ENCODE assay signal across 8 mouse cellular contexts in the genomic region with DNA sequence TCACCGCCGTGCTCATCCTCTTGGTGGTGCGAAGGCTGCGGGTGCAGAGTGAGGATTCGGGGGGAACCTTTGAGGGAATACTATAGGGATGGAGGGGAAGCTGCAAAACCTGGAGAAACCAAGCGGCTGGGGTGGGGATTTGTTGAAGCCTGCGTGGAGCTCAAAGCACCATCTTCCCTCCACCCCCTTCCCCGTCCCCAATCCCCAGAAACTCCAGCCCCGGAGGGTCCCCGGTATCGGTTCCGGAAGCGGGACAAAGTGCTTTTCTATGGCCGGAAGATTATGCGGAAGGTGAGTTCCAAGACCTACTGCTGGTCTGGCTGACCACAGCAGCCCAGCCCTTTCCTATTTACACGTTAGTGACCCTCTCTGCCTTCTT. TPM values are rescaled to one million over a fixed set of nuclear protein-coding genes. Genes with fewer than 3 reads are reported as not detected.
DNase-seq lines count a peak whose midpoint lies in the region; ATAC-seq and TF ChIP-seq lines count a peak whose summit lies in the region.

No protein-coding gene starts in this region.

- H3K36me3 ChIP-seq in ES-E14 (ENCODE audit: control insufficient read depth, insufficient read depth, low read length, poor library complexity, severe bottlenecking): peaks cover 24% of the 10 kb centered on the region
- peaks cover 34% of the 10 kb centered on the region for H3K36me3 ChIP-seq in heart, embryonic 14.5 days (ENCODE audit: control insufficient read depth, insufficient read depth, low read length)
- peaks cover 2% of the 10 kb centered on the region; the same call in 1 of the 2 replicates for H3K36me3 ChIP-seq in limb, embryonic 11.5 days (ENCODE audit: control insufficient read depth, insufficient read depth, low read length)
- H3K36me3 ChIP-seq in midbrain, embryonic 13.5 days: peaks cover 30% of the 10 kb centered on the region

- no peak for ATAC-seq in heart, embryonic 14.5 days (ENCODE audit: insufficient number of reproducible peaks, insufficient read depth, low FRiP score, low read depth)
- ATAC-seq in limb, embryonic 11.5 days (ENCODE audit: insufficient number of reproducible peaks, low FRiP score, low TSS enrichment, low read depth): no peak; the same call in 1 of the 2 replicates
- no peak for ATAC-seq in midbrain, embryonic 13.5 days

- peak overlapping the region; percentile 81 for H3K9ac ChIP-seq in ES-E14 (ENCODE audit: insufficient read depth, low read depth, low read length, poor library complexity, severe bottlenecking)
- H3K9ac ChIP-seq in heart, embryonic 14.5 days (ENCODE audit: low read length): peak overlapping the region; percentile 75
- peak overlapping the region; percentile 9; the same call in 1 of the 2 replicates for H3K9ac ChIP-seq in limb, embryonic 11.5 days (ENCODE audit: low read length)
- H3K9ac ChIP-seq in midbrain, embryonic 13.5 days (replicated peaks): peak overlapping the region; percentile 68

- DNase-seq in adrenal gland, postnatal 10 days: peak; percentile 38
- no peak for DNase-seq in adrenal gland, postnatal 36 days
- no peak for DNase-seq in ES-E14 (ENCODE audit: low read depth, low spot score)
- DNase-seq in limb, embryonic 11.5 days (ENCODE audit: low spot score): no peak
- no peak for DNase-seq in spleen, adult 12 weeks (ENCODE audit: low spot score)
- DNase-seq in urinary bladder, postnatal 4 days (ENCODE audit: low spot score in 2 of 2): no peak

- H3K4me1 ChIP-seq in ES-E14 (ENCODE audit: control insufficient read depth in 2 of 2, insufficient read depth in 2 of 2, low read length in 2 of 2, poor library complexity in 1 of 2): peaks cover 0 to 7% of the 10 kb centered on the region in 2 experiments; a peak in 2 of 4 replicates
- peaks cover 0 to 4% of the 10 kb centered on the region in 2 experiments; a peak in 2 of 4 replicates for H3K4me1 ChIP-seq in heart, embryonic 14.5 days (ENCODE audit: control insufficient read depth in 2 of 2, insufficient read depth in 2 of 2, low read length in 2 of 2)
- peaks cover 6% of the 10 kb centered on the region for H3K4me1 ChIP-seq in limb, embryonic 11.5 days (ENCODE audit: control insufficient read depth, insufficient read depth, low read length)
- peaks cover 13% of the 10 kb centered on the region for H3K4me1 ChIP-seq in midbrain, embryonic 13.5 days (replicated peaks)

- peak overlapping the region; percentile 99 for H3K4me2 ChIP-seq in heart, embryonic 14.5 days (ENCODE audit: low read length)
- peak overlapping the region; percentile 86 for H3K4me2 ChIP-seq in limb, embryonic 11.5 days (ENCODE audit: low read depth, severe bottlenecking)
- H3K4me2 ChIP-seq in midbrain, embryonic 13.5 days (replicated peaks): peak overlapping the region; percentile 95

- H3K4me3 ChIP-seq in ES-E14 (ENCODE audit: insufficient read depth in 1 of 2, low read depth in 1 of 2, low read length in 2 of 2, poor library complexity in 1 of 2, severe bottlenecking in 1 of 2): peak overlapping the region; percentile 71 to 91
- H3K4me3 ChIP-seq in heart, embryonic 14.5 days (ENCODE audit: control insufficient read depth in 1 of 2, insufficient read depth in 1 of 2, low read depth in 1 of 2, low read length in 2 of 2): peak overlapping the region; percentile 63 to 68
- peak overlapping the region; percentile 39 for H3K4me3 ChIP-seq in limb, embryonic 11.5 days (ENCODE audit: low read depth, low read length)
- H3K4me3 ChIP-seq in midbrain, embryonic 13.5 days (replicated peaks): peak overlapping the region; percentile 60

- H3K27me3 ChIP-seq in heart, embryonic 14.5 days (ENCODE audit: control insufficient read depth, insufficient read depth, low read length): no peaks in the 10 kb centered on the region
- no peaks in the 10 kb centered on the region for H3K27me3 ChIP-seq in limb, embryonic 11.5 days (ENCODE audit: control insufficient read depth, insufficient read depth, low read length)
- no peaks in the 10 kb centered on the region for H3K27me3 ChIP-seq in midbrain, embryonic 13.5 days

- H3K9me3 ChIP-seq in ES-E14 (ENCODE audit: control insufficient read depth, insufficient read depth, low read depth, low read length): no peaks in the 10 kb centered on the region
- no peaks in the 10 kb centered on the region for H3K9me3 ChIP-seq in heart, embryonic 14.5 days (ENCODE audit: control insufficient read depth, low read length)
- H3K9me3 ChIP-seq in limb, embryonic 11.5 days (ENCODE audit: control insufficient read depth, low read length): peaks cover 3% of the 10 kb centered on the region; the same call in 1 of the 2 replicates
- H3K9me3 ChIP-seq in midbrain, embryonic 13.5 days: no peaks in the 10 kb centered on the region

- WGBS in heart, embryonic 14.5 days: 8% methylated on average over 16 of the region's 16 CpGs
- WGBS in limb, embryonic 11.5 days: 12% methylated on average over 16 of the region's 16 CpGs
- WGBS in midbrain, embryonic 13.5 days: 12% methylated on average over 16 of the region's 16 CpGs

- in situ Hi-C loops in ES-E14 (cut with MboI; ENCODE audit: low sequenced_read_pairs in 2 of 2, unreplicated experiment in 2 of 2): no loop called here

- H3K27ac ChIP-seq in ES-E14 (ENCODE audit: insufficient read depth, low read depth, low read length, poor library complexity, severe bottlenecking): no peak overlapping the region
- peak overlapping the region; percentile 20 to 40; a peak in 2 of 4 replicates for H3K27ac ChIP-seq in heart, embryonic 14.5 days (replicated peaks in 1 of 2; ENCODE audit: control insufficient read depth in 1 of 2, insufficient read depth in 1 of 2, low read depth in 2 of 2, low read length in 2 of 2)
- H3K27ac ChIP-seq in limb, embryonic 11.5 days (replicated peaks; ENCODE audit: low read depth, low read length): no peak overlapping the region
- H3K27ac ChIP-seq in midbrain, embryonic 13.5 days: no peak overlapping the region

TF ChIP-seq in ES-E14, 5 proteins besides CTCF, POLR2A, EP300 and RAD21:
- no peak for TF ChIP-seq HCFC1 (IDR thresholded peaks at IDR 0.05; ENCODE audit: borderline replicate concordance, insufficient read depth, low read length)
- no peak for TF ChIP-seq CHD2 (IDR thresholded peaks at IDR 0.05; ENCODE audit: low read depth, low read length)
- TF ChIP-seq ZNF384 (IDR thresholded peaks at IDR 0.05; ENCODE audit: low read depth, low read length): no peak
- no peak for TF ChIP-seq MAFK (IDR thresholded peaks at IDR 0.05; ENCODE audit: insufficient read depth, low read depth, low read length)
- TF ChIP-seq ZC3H11A (IDR thresholded peaks at IDR 0.05; ENCODE audit: borderline replicate concordance, low read depth, low read length): no peak

RNA-seq across cellular contexts. Expression of a gene that starts 1.9 kb away (rescaled TPM):
- total RNA-seq in adrenal gland, postnatal 10 days (2021): 10 to 100 TPM; 24.2 to 39.3 TPM
- 10 to 100 TPM; 35.8 to 37.1 TPM for total RNA-seq in adrenal gland, postnatal 36 days (2021)
- 125 and 201 TPM in 2 replicates for total RNA-seq in ES-E14 (2012; rRNA removed)
- 11.1 and 15.8 TPM in 2 replicates for polyA plus RNA-seq in heart, embryonic 14.5 days (2014; fragmentation: Nextera tagmentation; extraction: Ambion mirVana)
- 13.4 and 15.7 TPM in 2 replicates for polyA plus RNA-seq in limb, embryonic 11.5 days (2014; fragmentation: Nextera tagmentation; extraction: Ambion mirVana)
- polyA plus RNA-seq in midbrain, embryonic 13.5 days (2015; fragmentation: Nextera tagmentation; extraction: Ambion mirVana): 33.0 and 34.1 TPM in 2 replicates

RNA-seq across cellular contexts. Expression of a gene that starts 16.8 kb away (rescaled TPM):
- total RNA-seq in adrenal gland, postnatal 10 days (2021): 10 to 100 TPM; 30.2 to 37.6 TPM
- total RNA-seq in adrenal gland, postnatal 36 days (2021): 10 to 100 TPM; 36.1 to 39.8 TPM
- 48.6 and 79.9 TPM in 2 replicates for total RNA-seq in ES-E14 (2012; rRNA removed)
- 36.0 and 38.0 TPM in 2 replicates for polyA plus RNA-seq in heart, embryonic 14.5 days (2014; fragmentation: Nextera tagmentation; extraction: Ambion mirVana)
- 44.1 and 46.5 TPM in 2 replicates for polyA plus RNA-seq in limb, embryonic 11.5 days (2014; fragmentation: Nextera tagmentation; extraction: Ambion mirVana)
- 93.4 and 99.6 TPM in 2 replicates for polyA plus RNA-seq in midbrain, embryonic 13.5 days (2015; fragmentation: Nextera tagmentation; extraction: Ambion mirVana)

RNA-seq across cellular contexts. Expression of a gene that starts 24.2 kb away (rescaled TPM):
- 10 to 100 TPM; 23.9 to 25.3 TPM for total RNA-seq in adrenal gland, postnatal 10 days (2021)
- total RNA-seq in adrenal gland, postnatal 36 days (2021): 10 to 100 TPM; 18.3 to 22.3 TPM
- total RNA-seq in ES-E14 (2012; rRNA removed): 5.1 and 7.1 TPM in 2 replicates
- 11.5 and 17.4 TPM in 2 replicates for polyA plus RNA-seq in heart, embryonic 14.5 days (2014; fragmentation: Nextera tagmentation; extraction: Ambion mirVana)
- polyA plus RNA-seq in limb, embryonic 11.5 days (2014; fragmentation: Nextera tagmentation; extraction: Ambion mirVana): 28.3 and 39.0 TPM in 2 replicates
- polyA plus RNA-seq in midbrain, embryonic 13.5 days (2015; fragmentation: Nextera tagmentation; extraction: Ambion mirVana): 85.1 and 90.0 TPM in 2 replicates

RNA-seq across cellular contexts. Expression of a gene that starts 46.4 kb away (rescaled TPM):
- total RNA-seq in adrenal gland, postnatal 10 days (2021): under 1 TPM in 1 of 2 experiments, not detected in 1; 0.27 TPM
- not detected for total RNA-seq in adrenal gland, postnatal 36 days (2021)
- total RNA-seq in ES-E14 (2012; rRNA removed): 0.16 TPM in 1 of 2 replicates, not detected in the other
- polyA plus RNA-seq in heart, embryonic 14.5 days (2014; fragmentation: Nextera tagmentation; extraction: Ambion mirVana): not detected in 2 replicates
- 0.13 TPM in 1 of 2 replicates, not detected in the other for polyA plus RNA-seq in limb, embryonic 11.5 days (2014; fragmentation: Nextera tagmentation; extraction: Ambion mirVana)
- 0.17 and 0.23 TPM in 2 replicates for polyA plus RNA-seq in midbrain, embryonic 13.5 days (2015; fragmentation: Nextera tagmentation; extraction: Ambion mirVana)

RNA-seq across cellular contexts. Expression of a gene that starts 49.6 kb away (rescaled TPM):
- 10 to 100 TPM; 13.3 to 16.1 TPM for total RNA-seq in adrenal gland, postnatal 10 days (2021)
- 10 to 100 TPM in 1 of 2 experiments, 1 to 10 TPM in 1; 5.7 to 13.6 TPM for total RNA-seq in adrenal gland, postnatal 36 days (2021)
- total RNA-seq in ES-E14 (2012; rRNA removed): 3.2 and 5.5 TPM in 2 replicates
- polyA plus RNA-seq in heart, embryonic 14.5 days (2014; fragmentation: Nextera tagmentation; extraction: Ambion mirVana): 5.0 and 5.4 TPM in 2 replicates
- polyA plus RNA-seq in limb, embryonic 11.5 days (2014; fragmentation: Nextera tagmentation; extraction: Ambion mirVana): 2.9 and 3.8 TPM in 2 replicates
- 4.4 and 5.3 TPM in 2 replicates for polyA plus RNA-seq in midbrain, embryonic 13.5 days (2015; fragmentation: Nextera tagmentation; extraction: Ambion mirVana)

Comparison
In these comparisons a context has a peak if more than half of its experiments do, and no peak if none do; other contexts are left out.
1. H3K27ac ChIP-seq: peak in heart, embryonic 14.5 days (2 of 2); none in ES-E14 (single experiment), limb, embryonic 11.5 days (single experiment) and midbrain, embryonic 13.5 days (single experiment).
2. H3K9ac ChIP-seq: peak in every context shown above with its lines; median percentile 81 in ES-E14; 75 in heart, embryonic 14.5 days; 68 in midbrain, embryonic 13.5 days; 9 in limb, embryonic 11.5 days.
3. Peak in every context shown above with its lines, with median percentiles within 50 percentile points of each other: H3K4me3 ChIP-seq and H3K4me2 ChIP-seq.